Mouse (Mus musculus) spleen, postnatal 0 days (tissue): ENCODE measurements around the gene Tex52. TPM values are rescaled to one million over a fixed set of nuclear protein-coding genes. Genes with fewer than 3 reads are reported as not detected.

Experiments used
- polyA plus RNA-seq: library from polyadenylated mRNA; unstranded; fragments of >200 nt; fragmentation: Nextera tagmentation; extraction: Ambion mirVana; gene quantifications from 2 replicates; pipeline ENCODE4 v1.2.1, GENCODE M21; 2015

Gene Tex52
- polyA plus RNA-seq, result 0.10 TPM in 1 of 2 replicates, not detected in the other

GRCm38 (mm10) chr6:128375192-128375591 is at the start of gene Tex52, which contains the start of gene Gm44596:
Tex52 (plus strand) TSS chr6:128375456.
Gm44596 (plus strand) TSS chr6:128375503.

GRCm38 (mm10) chr6:128355726-128356416 is 19.4 kb upstream of the Tex52 start, which contains the start of gene Tulp3:
Tulp3 (minus strand) TSS chr6:128355851.

GRCm38 (mm10) chr6:128362381-128363006 is 12.8 kb upstream of the Tex52 start, which contains the start of the genes Rhno1 and Foxm1:
Rhno1 (minus strand) TSS chr6:128362911.
Foxm1 (plus strand) TSS chr6:128362967.

GRCm38 (mm10) chr6:128398996-128399395 is 23.7 kb downstream of the Tex52 start, which contains the start of gene Nrip2:
Nrip2 (plus strand) TSS chr6:128399296.

GRCm38 (mm10) chr6:128424269-128425019 is 49.2 kb downstream of the Tex52 start, which contains the start of gene Itfg2:
Itfg2 (minus strand) TSS chr6:128424931.

Other genes with a start within 250 kb of the Tex52 start
- gene Tspan9, start 231.9 kb upstream of the Tex52 start, polyA plus RNA-seq, result 23.6 and 30.8 TPM in 2 replicates
- 0.43 and 0.49 TPM in 2 replicates for gene Tead4, start 74.6 kb upstream of the Tex52 start, polyA plus RNA-seq
- gene Tulp3, start 19.6 kb upstream of the Tex52 start, polyA plus RNA-seq, result 4.7 and 6.6 TPM in 2 replicates
- gene Rhno1, start 12.5 kb upstream of the Tex52 start, polyA plus RNA-seq, result 73.4 and 75.4 TPM in 2 replicates
- gene Foxm1, start 12.5 kb upstream of the Tex52 start, polyA plus RNA-seq, result 11.4 and 13.1 TPM in 2 replicates
- not detected in 2 replicates for gene Gm44596, start within 50 bp of the Tex52 start, polyA plus RNA-seq
- gene Nrip2, start 23.8 kb downstream of the Tex52 start, polyA plus RNA-seq, result 0.99 and 1.2 TPM in 2 replicates
- gene Itfg2, start 49.5 kb downstream of the Tex52 start, polyA plus RNA-seq, result 14.2 and 16.5 TPM in 2 replicates
- 120 and 123 TPM in 2 replicates for gene Fkbp4, start 63.2 kb downstream of the Tex52 start, polyA plus RNA-seq
- gene Pzp, start 151.3 kb downstream of the Tex52 start, polyA plus RNA-seq, result 0.16 and 0.65 TPM in 2 replicates
- gene A2ml1, start 206.2 kb downstream of the Tex52 start, polyA plus RNA-seq, result not detected in 2 replicates
- 0.34 and 0.45 TPM in 2 replicates for gene Klrb1a, start 248.1 kb downstream of the Tex52 start, polyA plus RNA-seq